Mouse (Mus musculus) lung, postnatal 0 days (tissue): ENCODE data around the gene Fbf1. TPM values are rescaled to one million over a fixed set of nuclear protein-coding genes. Genes with fewer than 3 reads are reported as not detected.

Experiments
- ATAC-seq: fragments of 200-750 bp; cut with Nextera tagmentation; 2 replicates; pipeline ENCODE4 v1.8.0; 2017; ENCODE audit warnings: moderate library complexity
- DNase-seq: peaks from one replicate; pipeline ENCODE4 v3.0.0-alpha.2; 2016; ENCODE audit warnings: low spot score
- H3K27ac ChIP-seq: fragments of 300-500 bp; sonication (generic); 2 replicates; pipeline ENCODE4 v1.5.1; 2014; ENCODE audit warnings: antibody characterized with exemption, mild to moderate bottlenecking, low read length, mixed read lengths
- H3K27me3 ChIP-seq: fragments of 300-500 bp; sonication (generic); replicated peaks from 2 replicates; pipeline ENCODE4 v1.6.1; 2014; ENCODE audit warnings: low read length, mixed read lengths; ENCODE audit not compliant: insufficient read depth
- H3K36me3 ChIP-seq: fragments of 300-500 bp; sonication (generic); 2 replicates; pipeline ENCODE4 v1.6.1; 2014; ENCODE audit warnings: low read length, mixed read lengths; ENCODE audit not compliant: insufficient read depth
- H3K4me1 ChIP-seq: fragments of 300-500 bp; sonication (generic); 2 replicates; pipeline ENCODE4 v1.6.1; 2014; ENCODE audit warnings: antibody characterized with exemption, low read depth, low read length, mixed read lengths; ENCODE audit not compliant: insufficient read depth
- H3K4me2 ChIP-seq: fragments of 300-500 bp; sonication (generic); replicated peaks from 2 replicates; pipeline ENCODE4 v1.6.1; 2014; ENCODE audit warnings: low read depth, mild to moderate bottlenecking, low read length, moderate library complexity, mixed read lengths
- H3K4me3 ChIP-seq: fragments of 300-500 bp; sonication (generic); 2 replicates; pipeline ENCODE4 v1.5.1; 2014; ENCODE audit warnings: low read depth, low read length
- H3K9ac ChIP-seq: fragments of 300-500 bp; sonication (generic); replicated peaks from 2 replicates; pipeline ENCODE4 v1.6.1; 2014; ENCODE audit warnings: low read depth, mild to moderate bottlenecking
- H3K9me3 ChIP-seq: fragments of 300-500 bp; sonication (generic); 2 replicates; pipeline ENCODE4 v1.6.1; 2016; ENCODE audit warnings: low read length, mixed read lengths
- CTCF ChIP-seq: IDR thresholded peaks from 2 replicates; pipeline ENCODE4 v1.5.1; 2016; ENCODE audit warnings: antibody characterized with exemption, mild to moderate bottlenecking
- EP300 ChIP-seq: IDR thresholded peaks from 2 replicates; pipeline ENCODE4 v1.6.1; 2016; ENCODE audit warnings: antibody characterized with exemption, mild to moderate bottlenecking, control low read depth
- WGBS: fragments of 180-500 bp; shearing (Covaris S2); extraction: QIAGEN DNeasy Blood & Tissue Kit; methylation state at CpG from one replicate; pipeline ENCODE4 v1.1.7; 2014; 5-methylcytosine and 5-hydroxymethylcytosine counted together
- polyA plus RNA-seq: library from polyadenylated mRNA; unstranded; fragments of >200 nt; fragmentation: Nextera tagmentation; extraction: Ambion mirVana; gene quantifications from 2 replicates; pipeline ENCODE4 v1.2.1, GENCODE M21; 2015

Fbf1 gene
- polyA plus RNA-seq, 1 experiment from 2014 or later = 11.9 TPM

GRCm38 (mm10) chr11:116198639-116199531 is 30.9 kb upstream of the Fbf1 start, which contains the start of the genes Ten1 and Acox1:
Gene Ten1, plus strand, starts transcription at chr11:116198855.
Gene Acox1, minus strand, starts transcription at chr11:116199045.
- no peaks in the 10 kb centered on the region for H3K27me3 ChIP-seq
- peak within 1 kb of the TSS; percentile 97 for H3K27ac ChIP-seq
- DNase-seq (peak; percentile 98), ATAC-seq (peak; percentile 96)
- TF ChIP-seq EP300 (peak; percentile 72), CTCF (no peak)
- under 1% methylated on average over 59 of the region's 62 CpGs for WGBS
- H3K4me2 ChIP-seq = peak within 1 kb of the TSS; percentile 85
- H3K36me3 ChIP-seq = no peaks in the 10 kb centered on the region
- peaks cover 7% of the 10 kb centered on the region; the same call in 1 of the 2 replicates for H3K4me1 ChIP-seq
- peak within 1 kb of the TSS; percentile 95 for H3K9ac ChIP-seq
- no peaks in the 10 kb centered on the region for H3K9me3 ChIP-seq
- H3K4me3 ChIP-seq = peak within 1 kb of the TSS; percentile 79

- H3K9me3 ChIP-seq = no peaks in the 10 kb centered on the region
- peak overlapping the region; percentile 79 for H3K4me3 ChIP-seq
- no peak for TF ChIP-seq CTCF
- no peak for TF ChIP-seq EP300
- 20% methylated on average over 13 of the region's 13 CpGs for WGBS
- peaks cover 7% of the 10 kb centered on the region; the same call in 1 of the 2 replicates for H3K4me1 ChIP-seq
- H3K9ac ChIP-seq = peak overlapping the region; percentile 95
- DNase-seq = peak; percentile 29
- ATAC-seq = no peak
- H3K4me2 ChIP-seq = peak overlapping the region; percentile 85
- H3K36me3 ChIP-seq = no peaks in the 10 kb centered on the region
- peak overlapping the region; percentile 97 for H3K27ac ChIP-seq
- H3K27me3 ChIP-seq = no peaks in the 10 kb centered on the region
These were observed 30.2 kb upstream of the Fbf1 start for GRCm38 (mm10) chr11:116198132-116198531.

- H3K4me3 ChIP-seq = peak overlapping the region; percentile 79; the same call in 1 of the 2 replicates
- no peaks in the 10 kb centered on the region for H3K27me3 ChIP-seq
- H3K4me2 ChIP-seq = peak overlapping the region; percentile 85; the same call in 1 of the 2 replicates
- no peak for DNase-seq
- ATAC-seq = no peak
- no peak overlapping the region for H3K9ac ChIP-seq
- H3K36me3 ChIP-seq = no peaks in the 10 kb centered on the region
- no peaks in the 10 kb centered on the region for H3K9me3 ChIP-seq
- peaks cover 7% of the 10 kb centered on the region; the same call in 1 of the 2 replicates for H3K4me1 ChIP-seq
- 77% methylated on average over 6 of the region's 6 CpGs for WGBS
- H3K27ac ChIP-seq = 0 out of 2 replicates have a peak overlapping the region, but pooled peaks have one; percentile 97
- no peak for TF ChIP-seq CTCF
- TF ChIP-seq EP300 = no peak
These were observed 29.6 kb upstream of the Fbf1 start for GRCm38 (mm10) chr11:116197584-116197906.

GRCm38 (mm10) chr11:116196866-116197583 is 29.1 kb upstream of the Fbf1 start:
- no peaks in the 10 kb centered on the region for H3K27me3 ChIP-seq
- peak overlapping the region; percentile 79; the same call in 1 of the 2 replicates for H3K4me3 ChIP-seq
- no peak for DNase-seq
- H3K4me1 ChIP-seq = peaks cover 7% of the 10 kb centered on the region; the same call in 1 of the 2 replicates
- H3K27ac ChIP-seq = no peak overlapping the region
- no peak overlapping the region for H3K9ac ChIP-seq
- no peak for ATAC-seq
- H3K4me2 ChIP-seq = peak overlapping the region; percentile 85; the same call in 1 of the 2 replicates
- no peaks in the 10 kb centered on the region for H3K9me3 ChIP-seq
- no peaks in the 10 kb centered on the region for H3K36me3 ChIP-seq
- WGBS = 93% methylated on average over 18 of the region's 18 CpGs
- TF ChIP-seq CTCF (no peak), EP300 (no peak)

GRCm38 (mm10) chr11:116196336-116196735 is 28.4 kb upstream of the Fbf1 start:
- TF ChIP-seq CTCF (no peak), EP300 (no peak)
- WGBS = 90% methylated on average over 3 of the region's 3 CpGs
- H3K27me3 ChIP-seq = no peaks in the 10 kb centered on the region
- DNase-seq = no peak
- H3K9me3 ChIP-seq = no peaks in the 10 kb centered on the region
- no peak overlapping the region for H3K4me3 ChIP-seq
- no peak overlapping the region for H3K9ac ChIP-seq
- no peaks in the 10 kb centered on the region for H3K36me3 ChIP-seq
- ATAC-seq = no peak
- peaks cover 7% of the 10 kb centered on the region; the same call in 1 of the 2 replicates for H3K4me1 ChIP-seq
- H3K27ac ChIP-seq = no peak overlapping the region
- no peak overlapping the region for H3K4me2 ChIP-seq

- TF ChIP-seq CTCF (peak; percentile 46), EP300 (no peak)
- DNase-seq (peak; percentile 64), ATAC-seq (no peak)
- Histone ChIP-seq H3K4me2 (no peak overlapping the region), H3K27me3 (no peaks in the 10 kb centered on the region), H3K27ac (peak overlapping the region; percentile 39), H3K4me1 (peaks cover 7% of the 10 kb centered on the region; the same call in 1 of the 2 replicates), H3K4me3 (no peak overlapping the region), H3K36me3 (0 out of 2 replicates have a peak, but pooled peaks cover 4% of the 10 kb centered on the region), H3K9ac (no peak overlapping the region), H3K9me3 (no peaks in the 10 kb centered on the region)
- WGBS = 45% methylated on average over 5 of the region's 5 CpGs
These were observed 27.3 kb upstream of the Fbf1 start for GRCm38 (mm10) chr11:116195252-116195651.
